Mouse (Mus musculus) embryonic fibroblast, embryonic 13.5 days (primary cell): ENCODE data around the gene Ptpn5.

ENCODE experiments used
- CTCF ChIP-seq: IDR thresholded peaks from 2 replicates; pipeline ENCODE4 v1.5.1; 2011; ENCODE audit warnings: mild to moderate bottlenecking, control low read depth, low read length, moderate library complexity, borderline replicate concordance; ENCODE audit not compliant: insufficient read depth
- POLR2A ChIP-seq: IDR thresholded peaks from 2 replicates; pipeline ENCODE4 v1.6.1; 2011; ENCODE audit warnings: low read depth, mild to moderate bottlenecking, control low read depth, low read length, moderate library complexity

- TF ChIP-seq CTCF, result no peak
- TF ChIP-seq POLR2A, result no peak
These were observed 57.3 kb downstream of the Ptpn5 start for GRCm38 (mm10) chr7:47076193-47076592.
